Mouse (Mus musculus) myocyte (in vitro differentiated cells): ENCODE data around the gene Cacnb2. TPM values are rescaled to one million over a fixed set of nuclear protein-coding genes. Genes with fewer than 3 reads are reported as not detected.

Experiments
- H3K27me3 ChIP-seq: one replicate; pipeline ENCODE4 v1.6.1; 2011; ENCODE audit not compliant: control insufficient read depth, insufficient read depth, insufficient read length
- H3K36me3 ChIP-seq: one replicate; pipeline ENCODE4 v1.6.1; 2011; ENCODE audit not compliant: control insufficient read depth, insufficient read depth
- H3K4me2 ChIP-seq: one replicate; pipeline ENCODE4 v1.6.1; 2011; ENCODE audit warnings: low read depth, control low read depth
- H3K4me3 ChIP-seq: one replicate; pipeline ENCODE4 v1.5.1; 2011; ENCODE audit warnings: mild to moderate bottlenecking, control low read depth, moderate library complexity
- H3K79me2 ChIP-seq: one replicate; pipeline ENCODE4 v1.6.1; 2011; ENCODE audit not compliant: control insufficient read depth, insufficient read depth
- H3ac ChIP-seq: one replicate; pipeline ENCODE4 v1.6.1; 2011; ENCODE audit not compliant: control insufficient read depth, insufficient read length
- CEBPB ChIP-seq: IDR thresholded peaks from 2 replicates; pipeline ENCODE4 v1.6.1; 2011; ENCODE audit warnings: mild to moderate bottlenecking, moderate library complexity; ENCODE audit not compliant: poor library complexity, insufficient read depth, severe bottlenecking
- E2F4 ChIP-seq: IDR thresholded peaks from one replicate; pipeline ENCODE4 v1.6.1; 2011; ENCODE audit warnings: mild to moderate bottlenecking, control low read depth, moderate library complexity; ENCODE audit not compliant: insufficient read depth
- MAX ChIP-seq: IDR thresholded peaks from one replicate; pipeline ENCODE4 v1.6.1; 2011; ENCODE audit warnings: low read depth, mild to moderate bottlenecking, control low read depth
- MYOD1 ChIP-seq, 3 experiments: IDR thresholded peaks; one replicate each; pipeline ENCODE4 v1.6.1; 2011; ENCODE audit warnings: control low read depth in 2 of 3, low read depth in 2 of 3, mild to moderate bottlenecking in 2 of 3, moderate library complexity in 1 of 3; ENCODE audit not compliant: insufficient read length in 2 of 3, control insufficient read depth in 1 of 3
- MYOG ChIP-seq, 3 experiments: IDR thresholded peaks; one replicate each; pipeline ENCODE4 v1.6.1; 2011; ENCODE audit warnings: control low read depth in 2 of 3, low read depth in 2 of 3, mild to moderate bottlenecking in 2 of 3; ENCODE audit not compliant: insufficient read length in 2 of 3, control insufficient read depth in 1 of 3, insufficient read depth in 1 of 3
- POLR2A ChIP-seq: IDR thresholded peaks from one replicate; pipeline ENCODE4 v1.6.1; 2011; ENCODE audit warnings: low read depth, mild to moderate bottlenecking, control low read depth, moderate library complexity; ENCODE audit not compliant: insufficient read length
- POLR2AphosphoS2 ChIP-seq: IDR thresholded peaks from one replicate; pipeline ENCODE4 v1.6.1; 2011; ENCODE audit warnings: low read depth, control low read depth; ENCODE audit not compliant: insufficient read length
- REST ChIP-seq: IDR thresholded peaks from one replicate; pipeline ENCODE4 v1.6.1; 2011; ENCODE audit warnings: mild to moderate bottlenecking, control low read depth, moderate library complexity; ENCODE audit not compliant: insufficient read depth, insufficient read length
- SRF ChIP-seq: IDR thresholded peaks from one replicate; pipeline ENCODE4 v1.6.1; 2011; ENCODE audit warnings: low read depth; ENCODE audit not compliant: control insufficient read depth, insufficient read length
- TCF12 ChIP-seq: IDR thresholded peaks from one replicate; pipeline ENCODE4 v1.6.1; 2011; ENCODE audit warnings: mild to moderate bottlenecking, control low read depth; ENCODE audit not compliant: poor library complexity, insufficient read depth, severe bottlenecking
- TCF3 ChIP-seq: IDR thresholded peaks from one replicate; pipeline ENCODE4 v1.6.1; 2011; ENCODE audit warnings: low read depth, control low read depth; ENCODE audit not compliant: insufficient read length
- USF1 ChIP-seq: IDR thresholded peaks from one replicate; pipeline ENCODE4 v1.6.1; 2011; ENCODE audit warnings: low read depth, mild to moderate bottlenecking, control low read depth, moderate library complexity
- polyA plus RNA-seq: library from polyadenylated mRNA; unstranded; fragments of >200 nt; fragmentation: generic; extraction: Trizol; gene quantifications from one replicate; pipeline ENCODE4 v1.2.1, GENCODE M21; 2012; ENCODE audit warnings: missing spikeins

The Cacnb2 gene
- polyA plus RNA-seq, 1 experiment: 0.85 TPM

GRCm38 (mm10) chr2:14823105-14823504 is 220.2 kb downstream of the Cacnb2 start:
- H3K4me2 ChIP-seq: no peak overlapping the region
- no peaks in the 10 kb centered on the region for H3K79me2 ChIP-seq
- no peak overlapping the region for H3K4me3 ChIP-seq
- TF ChIP-seq TCF12 (peak; percentile 31), E2F4 (no peak), POLR2AphosphoS2 (no peak), TCF3 (peak; percentile 32), USF1 (no peak), MYOD1 (IDR thresholded peaks at IDR 0.05; ENCODE audit: control insufficient read depth in 1 of 3, insufficient read length in 2 of 3, low read depth in 2 of 3) (peak; percentile 48 to 87 (median 66)), MAX (no peak), CEBPB (no peak), MYOG (IDR thresholded peaks at IDR 0.05; ENCODE audit: control insufficient read depth in 1 of 3, insufficient read depth in 1 of 3, insufficient read length in 2 of 3, low read depth in 2 of 3) (peak in 2 of 3 experiments; percentile 79 to 81), SRF (no peak)
- no peaks in the 10 kb centered on the region for H3K36me3 ChIP-seq
- no peak overlapping the region for H3ac ChIP-seq
- H3K27me3 ChIP-seq: no peaks in the 10 kb centered on the region

GRCm38 (mm10) chr2:14823816-14824348 is 221.0 kb downstream of the Cacnb2 start:
- Histone ChIP-seq H3K4me2 (no peak overlapping the region), H3K79me2 (no peaks in the 10 kb centered on the region), H3K36me3 (no peaks in the 10 kb centered on the region), H3ac (no peak overlapping the region), H3K4me3 (no peak overlapping the region), H3K27me3 (no peaks in the 10 kb centered on the region)
- TF ChIP-seq REST (no peak), MAX (no peak), TCF3 (no peak), MYOD1 (IDR thresholded peaks at IDR 0.05; ENCODE audit: control insufficient read depth in 1 of 3, insufficient read length in 2 of 3, low read depth in 2 of 3) (no peak), TCF12 (no peak), USF1 (no peak), MYOG (IDR thresholded peaks at IDR 0.05; ENCODE audit: control insufficient read depth in 1 of 3, insufficient read depth in 1 of 3, insufficient read length in 2 of 3, low read depth in 2 of 3) (no peak), SRF (no peak), E2F4 (no peak), POLR2AphosphoS2 (no peak), POLR2A (no peak), CEBPB (no peak)

- H3ac ChIP-seq: no peak overlapping the region
- no peak overlapping the region for H3K4me3 ChIP-seq
- no peaks in the 10 kb centered on the region for H3K79me2 ChIP-seq
- TF ChIP-seq USF1: no peak
- no peak for TF ChIP-seq CEBPB
- TF ChIP-seq POLR2A: no peak
- H3K4me2 ChIP-seq: no peak overlapping the region
- H3K27me3 ChIP-seq: no peaks in the 10 kb centered on the region
- no peaks in the 10 kb centered on the region for H3K36me3 ChIP-seq
These were observed 222.3 kb downstream of the Cacnb2 start for GRCm38 (mm10) chr2:14825146-14825545.

GRCm38 (mm10) chr2:14829451-14829850 is 226.6 kb downstream of the Cacnb2 start:
- Histone ChIP-seq H3K36me3 (no peaks in the 10 kb centered on the region), H3K4me2 (no peak overlapping the region), H3K27me3 (no peaks in the 10 kb centered on the region), H3ac (no peak overlapping the region), H3K4me3 (no peak overlapping the region), H3K79me2 (no peaks in the 10 kb centered on the region)
- TF ChIP-seq MAX (no peak), MYOG (IDR thresholded peaks at IDR 0.05; ENCODE audit: control insufficient read depth in 1 of 3, insufficient read depth in 1 of 3, insufficient read length in 2 of 3, low read depth in 2 of 3) (no peak), TCF3 (no peak), MYOD1 (IDR thresholded peaks at IDR 0.05; ENCODE audit: control insufficient read depth in 1 of 3, insufficient read length in 2 of 3, low read depth in 2 of 3) (no peak), POLR2AphosphoS2 (no peak), E2F4 (no peak), REST (no peak), USF1 (no peak), TCF12 (no peak), CEBPB (no peak), SRF (no peak), POLR2A (no peak)

- TF ChIP-seq TCF3 (no peak), MYOG (IDR thresholded peaks at IDR 0.05; ENCODE audit: control insufficient read depth in 1 of 3, insufficient read depth in 1 of 3, insufficient read length in 2 of 3, low read depth in 2 of 3) (no peak)
- H3ac ChIP-seq: no peak overlapping the region
- no peak overlapping the region for H3K4me3 ChIP-seq
These were observed 228.4 kb downstream of the Cacnb2 start for GRCm38 (mm10) chr2:14831308-14831707.

More at GRCm38 (mm10) chr2:14831308-14831707, 228.4 kb downstream of the Cacnb2 start:
- Histone ChIP-seq H3K4me2 (no peak overlapping the region), H3K27me3 (no peaks in the 10 kb centered on the region), H3K36me3 (no peaks in the 10 kb centered on the region), H3K79me2 (no peaks in the 10 kb centered on the region)
